Mouse (Mus musculus): ENCODE data around the gene Zbtb34.

DNA sequence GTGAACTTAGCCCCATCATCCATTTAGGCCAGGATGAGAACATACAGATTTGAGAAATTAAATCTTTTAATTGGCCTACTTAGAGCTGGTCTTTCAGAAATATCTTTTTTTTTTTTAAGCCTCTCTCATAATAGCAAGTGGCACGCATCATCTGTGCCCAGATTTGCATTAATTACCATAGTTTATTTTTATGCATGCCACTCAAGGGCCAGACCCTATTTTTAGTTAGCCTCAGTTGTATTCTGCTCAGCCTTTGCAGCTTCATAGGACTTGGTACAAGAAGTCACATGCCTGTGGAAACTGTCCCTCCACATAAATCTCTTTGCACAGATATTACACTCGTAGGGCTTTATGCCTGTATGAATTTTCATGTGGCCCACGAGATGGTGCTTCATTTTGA lies 22.4 kb upstream of the Zbtb34 start:
- TF ChIP-seq CTCF (conservative IDR thresholded peaks at IDR 0.05; ENCODE audit: low read length) (no peak), POU5F1 (IDR thresholded peaks at IDR 0.05; ENCODE audit: borderline replicate concordance, low read length) (no peak)

All from E14TG2a.4 (cell line).